Mouse (Mus musculus) gastrocnemius, postnatal 36 days (tissue): Measurements from ENCODE around the gene Ctla2b. TPM values are rescaled to one million over a fixed set of nuclear protein-coding genes. Genes with fewer than 3 reads are reported as not detected.
"Not testable (repeated sequence)": the region's sequence is repeated elsewhere in the genome, so short reads cannot be mapped to it uniquely, and the experiment has no call there.

Experiments
- DNase-seq, 2 experiments: peaks; one replicate each; pipeline ENCODE4 v3.0.0; 2022
- intact Hi-C: fragments of 180-260 bp; cut with DNase I; formaldehyde crosslinking; loops from one replicate; pipeline ENCODE4 v1.15.1; 2025
- long read RNA-seq, 2 experiments: library from polyadenylated mRNA; stranded (forward); transcript quantifications; one replicate each; pipeline ENCODE4 v2.0.0; 2021
- total RNA-seq, 2 experiments: library from RNA; stranded (reverse); gene quantifications; 2 replicates each; pipeline ENCODE4 v1.2.3; 2021

The Ctla2b gene
- 1 to 10 TPM; 1.0 to 1.6 TPM for total RNA-seq
- long read RNA-seq, experiment 1, partial matches to known transcripts: 0 of 2 reads
- long read RNA-seq, experiment 1, other reads (novel, unspliced or antisense): 0 of 2 reads
- long read RNA-seq, experiment 2, partial matches to known transcripts: 0 of 1 reads
- long read RNA-seq, experiment 2, other reads (novel, unspliced or antisense): 0 of 1 reads

- DNase-seq: peak; percentile 16 to 17
- intact Hi-C loops: no loop called here
Measured at GRCm38 (mm10) chr13:60897328-60897727, at the start of gene Ctla2b. Gene Ctla2b (minus strand): TSS chr13:60897447.

DNA sequence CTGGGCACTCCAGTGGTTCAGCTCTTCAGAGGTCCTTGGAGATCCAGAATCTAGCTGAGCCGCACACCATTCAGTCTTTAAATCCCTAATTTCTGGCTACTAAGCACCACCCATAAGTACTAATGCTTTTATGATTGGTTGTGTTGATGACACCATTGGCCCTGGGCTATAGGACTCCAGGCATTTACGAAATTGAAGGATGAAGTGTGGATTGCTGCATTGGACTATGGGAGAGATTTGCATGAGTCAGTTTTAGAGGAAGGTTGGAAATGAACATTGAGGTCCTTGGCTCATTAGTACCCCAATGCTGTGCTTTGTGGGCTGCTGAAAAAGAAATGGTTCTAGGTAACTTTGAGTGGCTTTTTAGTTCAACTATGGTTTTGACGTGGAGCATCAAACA lies 44.6 kb upstream of the Ctla2b start, which contains the start of gene Tpbpa:
Gene Tpbpa, minus strand, starts transcription at position 101 of the 400 bp plus-strand sequence.
- intact Hi-C loops, DNase-seq: not testable (repeated sequence)

- peak in 1 of 2 experiments; percentile 7 for DNase-seq
- intact Hi-C loops: no loop called here
Measured at GRCm38 (mm10) chr13:60936500-60936901, 39.3 kb upstream of the Ctla2b start, which contains the start of the genes Gm49391 and Ctla2a. Gene Gm49391 (minus strand): TSS chr13:60936571. Gene Ctla2a (minus strand): TSS chr13:60936625.

GRCm38 (mm10) chr13:60935490-60935889 lies 38.2 kb upstream of the Ctla2b start, which contains the start of gene Gm49393:
Gene Gm49393 (minus strand): TSS chr13:60935590.
- intact Hi-C loops: not testable (repeated sequence)

GRCm38 (mm10) chr13:60904780-60905179 lies 7.5 kb upstream of the Ctla2b start, which contains the start of gene Tpbpb:
Gene Tpbpb (minus strand): TSS chr13:60904880.
- DNase-seq, intact Hi-C loops: not testable (repeated sequence)

More at GRCm38 (mm10) chr13:60935490-60935889, 38.2 kb upstream of the Ctla2b start, which contains the start of gene Gm49393:
- not testable (repeated sequence) for DNase-seq

DNA sequence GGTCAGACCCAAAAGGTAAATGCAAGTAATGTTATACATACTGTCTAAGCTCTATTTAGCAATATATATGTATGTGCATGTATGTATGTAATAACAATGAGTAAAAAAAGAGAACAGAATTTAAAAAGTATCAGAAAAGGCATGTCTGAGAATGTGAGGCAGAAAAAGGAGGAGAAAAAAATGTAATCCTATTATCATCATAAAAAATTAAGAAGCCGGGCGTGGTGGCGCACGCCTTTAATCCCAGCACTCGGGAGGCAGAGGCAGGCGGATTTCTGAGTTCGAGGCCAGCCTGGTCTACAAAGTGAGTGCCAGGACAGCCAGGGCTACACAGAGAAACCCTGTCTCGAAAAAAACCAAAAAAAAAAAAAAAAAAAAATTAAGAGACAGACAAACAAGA lies 453 bp downstream of the Ctla2b start, which contains the start of gene Gm49392:
Gene Gm49392, minus strand, starts transcription at position 101 of the 400 bp plus-strand sequence.
- DNase-seq, intact Hi-C loops: not testable (repeated sequence)

GRCm38 (mm10) chr13:60895406-60896160 lies 1.7 kb downstream of the Ctla2b start:
- intact Hi-C loops: no loop called here
- DNase-seq: no peak

DNA sequence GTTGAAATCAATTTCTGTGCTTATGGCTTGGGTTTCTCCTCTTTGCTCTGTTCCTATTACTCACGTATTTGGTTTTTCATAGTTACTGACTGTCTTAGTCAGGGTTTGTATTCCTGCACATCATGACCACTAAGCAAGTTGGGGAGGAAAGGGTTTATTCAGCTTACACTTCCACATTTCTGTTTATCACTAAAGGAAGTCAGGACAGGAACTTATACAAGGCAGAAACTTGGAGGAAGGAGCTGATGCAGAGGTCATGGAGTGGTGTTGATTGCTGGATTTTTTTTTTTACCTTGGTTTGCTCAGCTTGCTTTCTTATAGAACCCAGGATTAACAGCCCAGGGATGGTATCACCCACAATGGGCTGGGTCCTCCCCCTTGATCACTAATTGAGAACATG lies 4.9 kb downstream of the Ctla2b start:
- intact Hi-C loops: no loop called here
- no peak for DNase-seq

GRCm38 (mm10) chr13:60864281-60864680 lies 33.0 kb downstream of the Ctla2b start, which contains the start of gene 4930486L24Rik:
Gene 4930486L24Rik (minus strand): TSS chr13:60864475.
- DNase-seq: no peak
- intact Hi-C loops: no loop called here

GRCm38 (mm10) chr13:60848241-60849120 lies 48.8 kb downstream of the Ctla2b start:
- intact Hi-C loops: no loop called here
- DNase-seq: no peak

Other genes starting within 250 kb of the Ctla2b start
- gene BC051665, start 111.1 kb downstream of the Ctla2b start, total RNA-seq: not detected
- not detected for gene Ctsll3, start 94.6 kb downstream of the Ctla2b start, total RNA-seq
- gene 4930486L24Rik, start 33.0 kb downstream of the Ctla2b start, total RNA-seq: under 1 TPM in 1 of 2 experiments, not detected in 1; 0.33 TPM
- under 1 TPM; 0.15 to 0.64 TPM for gene Gm49392, start 553 bp downstream of the Ctla2b start, total RNA-seq
- gene Tpbpb, start 7.4 kb upstream of the Ctla2b start, total RNA-seq: not detected
- under 1 TPM in 1 of 2 experiments, not detected in 1; 0.74 TPM for gene Gm49393, start 38.1 kb upstream of the Ctla2b start, total RNA-seq
- gene Gm49391, start 39.1 kb upstream of the Ctla2b start, total RNA-seq: 1 to 10 TPM; 1.0 to 2.8 TPM
- 10 to 100 TPM; 30.3 to 32.3 TPM for gene Ctla2a, start 39.2 kb upstream of the Ctla2b start, total RNA-seq
- not detected for gene Tpbpa, start 44.5 kb upstream of the Ctla2b start, total RNA-seq
- gene Ctsj, start 108.5 kb upstream of the Ctla2b start, total RNA-seq: not detected
- not detected for gene Ctsq, start 143.2 kb upstream of the Ctla2b start, total RNA-seq